Mouse (Mus musculus) kidney, adult 2 months (tissue): ENCODE results near the gene Nucb2.

Experiments used
- CTCF ChIP-seq: fragments of 200-500 bp; conservative IDR thresholded peaks from 2 replicates; pipeline ENCODE4 v1.5.1; 2011; ENCODE audit warnings: low read depth, mild to moderate bottlenecking, control low read depth, low read length, moderate library complexity, mixed read lengths; ENCODE audit not compliant: insufficient read depth, insufficient read length
- POLR2A ChIP-seq: fragments of 200-500 bp; IDR thresholded peaks from one replicate; pipeline ENCODE4 v1.6.1; 2011; ENCODE audit warnings: low read depth, low read length, control low read depth

DNA sequence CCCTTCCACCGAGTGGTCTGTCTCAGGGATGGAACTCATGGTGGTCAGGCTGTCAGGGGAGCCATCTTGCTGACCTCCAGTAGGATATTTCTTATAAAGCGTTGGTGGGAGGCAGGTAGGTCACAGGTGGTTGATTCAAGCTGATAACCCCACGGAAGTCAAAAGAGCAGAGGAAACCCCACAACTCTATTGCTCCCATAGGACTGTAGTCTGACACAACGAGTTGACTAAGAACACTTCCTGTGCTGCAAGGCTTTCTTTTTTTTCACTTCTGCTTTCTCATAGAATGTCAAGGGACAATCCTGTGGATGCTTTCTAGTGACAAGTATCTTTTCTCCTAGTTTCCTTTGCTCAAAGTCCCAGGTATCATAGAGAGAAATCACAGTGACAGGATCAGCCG is 27.9 kb upstream of the Nucb2 start:
- no peak for TF ChIP-seq POLR2A
- no peak for TF ChIP-seq CTCF
